Mouse (Mus musculus) adrenal gland, postnatal 10 days (tissue): ENCODE data around the gene Klhdc3. TPM values are rescaled to one million over a fixed set of nuclear protein-coding genes. Genes with fewer than 3 reads are reported as not detected.

ENCODE experiments used
- DNase-seq: peaks from one replicate; pipeline ENCODE4 v3.0.0; 2021; ENCODE audit warnings: mixed read lengths
- total RNA-seq, 2 experiments: library from RNA; stranded (reverse); gene quantifications; 2 replicates each; pipeline ENCODE4 v1.2.3; 2021

The Klhdc3 gene
- total RNA-seq, 2 experiments from 2014 or later = 97.0 to 110 TPM

- DNase-seq = no peak
Measured at GRCm38 (mm10) chr17:46702506-46702905, 21.8 kb upstream of the Klhdc3 start.

GRCm38 (mm10) chr17:46702100-46702499 lies 21.4 kb upstream of the Klhdc3 start:
- DNase-seq = no peak

GRCm38 (mm10) chr17:46701489-46701888 lies 20.8 kb upstream of the Klhdc3 start:
- no peak for DNase-seq

- no peak for DNase-seq
Measured at GRCm38 (mm10) chr17:46699912-46700311, 19.2 kb upstream of the Klhdc3 start.

- no peak for DNase-seq
Measured at GRCm38 (mm10) chr17:46699245-46699644, 18.5 kb upstream of the Klhdc3 start.

- DNase-seq = no peak
Measured at GRCm38 (mm10) chr17:46698515-46698914, 17.8 kb upstream of the Klhdc3 start.

GRCm38 (mm10) chr17:46694517-46695063 lies 13.9 kb upstream of the Klhdc3 start:
- DNase-seq = no peak

- DNase-seq = no peak
Measured at GRCm38 (mm10) chr17:46691390-46691789, 10.7 kb upstream of the Klhdc3 start.

- no peak for DNase-seq
Measured at GRCm38 (mm10) chr17:46690665-46691064, 10.0 kb upstream of the Klhdc3 start.

GRCm38 (mm10) chr17:46685913-46686312 lies 5.2 kb upstream of the Klhdc3 start:
- no peak for DNase-seq

- DNase-seq = no peak
Measured at GRCm38 (mm10) chr17:46682654-46683389, 2.1 kb upstream of the Klhdc3 start.

- DNase-seq = no peak
Measured at GRCm38 (mm10) chr17:46681466-46682118, 878 bp upstream of the Klhdc3 start.

- DNase-seq = peak; percentile 68
Measured at GRCm38 (mm10) chr17:46679843-46680759, 613 bp downstream of the Klhdc3 start.

- DNase-seq = no peak
Measured at GRCm38 (mm10) chr17:46678911-46679310, 1.8 kb downstream of the Klhdc3 start.

GRCm38 (mm10) chr17:46678416-46678815 lies 2.3 kb downstream of the Klhdc3 start, which contains the start of gene Mea1:
TSS of gene Mea1 (plus strand) at chr17:46678793.
- no peak for DNase-seq

- no peak for DNase-seq
Measured at GRCm38 (mm10) chr17:46674530-46675283, 6.0 kb downstream of the Klhdc3 start.

GRCm38 (mm10) chr17:46673850-46674529 lies 6.7 kb downstream of the Klhdc3 start, which contains the start of gene Rrp36:
TSS of gene Rrp36 (minus strand) at chr17:46674352.
- DNase-seq = peak; percentile 94

GRCm38 (mm10) chr17:46669911-46670310 lies 10.8 kb downstream of the Klhdc3 start:
- no peak for DNase-seq

GRCm38 (mm10) chr17:46667712-46668111 lies 13.0 kb downstream of the Klhdc3 start:
- DNase-seq = peak; percentile 64

- no peak for DNase-seq
Measured at GRCm38 (mm10) chr17:46662730-46663129, 18.0 kb downstream of the Klhdc3 start.

GRCm38 (mm10) chr17:46661981-46662380 lies 18.7 kb downstream of the Klhdc3 start:
- no peak for DNase-seq
